Mouse (Mus musculus) heart, postnatal 0 days (tissue): ENCODE measurements around the gene Clpx. TPM values are rescaled to one million over a fixed set of nuclear protein-coding genes. Genes with fewer than 3 reads are reported as not detected.

ENCODE experiments used
- ATAC-seq: fragments of 200-750 bp; cut with Nextera tagmentation; 2 replicates; pipeline ENCODE4 v1.8.0; 2017; ENCODE audit warnings: low read depth, moderate number of reproducible peaks, moderate library complexity; ENCODE audit not compliant: insufficient read depth
- DNase-seq: peaks from one replicate; pipeline ENCODE4 v3.0.0-alpha.2; 2016; ENCODE audit warnings: low spot score
- H3K27ac ChIP-seq: fragments of 300-500 bp; sonication (generic); 2 replicates; pipeline ENCODE4 v1.5.1; 2014; ENCODE audit warnings: low read depth, mild to moderate bottlenecking
- H3K27me3 ChIP-seq: fragments of 300-500 bp; sonication (generic); 2 replicates; pipeline ENCODE4 v1.6.1; 2014; ENCODE audit warnings: low read length, mixed read lengths; ENCODE audit not compliant: control insufficient read depth, insufficient read depth
- H3K36me3 ChIP-seq: fragments of 300-500 bp; sonication (generic); replicated peaks from 2 replicates; pipeline ENCODE4 v1.6.1; 2014; ENCODE audit warnings: low read length, mixed read lengths; ENCODE audit not compliant: control insufficient read depth, insufficient read depth
- H3K4me1 ChIP-seq: fragments of 300-500 bp; sonication (generic); 2 replicates; pipeline ENCODE4 v1.6.1; 2014; ENCODE audit warnings: antibody characterized with exemption; ENCODE audit not compliant: control insufficient read depth, insufficient read depth
- H3K4me2 ChIP-seq: fragments of 300-500 bp; sonication (generic); 2 replicates; pipeline ENCODE4 v1.6.1; 2014; ENCODE audit warnings: low read depth, mild to moderate bottlenecking, low read length, moderate library complexity
- H3K4me3 ChIP-seq: fragments of 300-500 bp; sonication (generic); 2 replicates; pipeline ENCODE4 v1.5.1; 2014; ENCODE audit warnings: low read depth, low read length
- H3K9ac ChIP-seq: fragments of 300-500 bp; sonication (generic); replicated peaks from 2 replicates; pipeline ENCODE4 v1.6.1; 2014; ENCODE audit warnings: low read depth, low read length, mixed read lengths
- H3K9me3 ChIP-seq: fragments of 300-500 bp; sonication (generic); replicated peaks from 2 replicates; pipeline ENCODE4 v1.6.1; 2016; ENCODE audit warnings: low read length; ENCODE audit not compliant: control insufficient read depth
- CTCF ChIP-seq: IDR thresholded peaks from 2 replicates; pipeline ENCODE4 v1.5.1; 2016; ENCODE audit warnings: antibody characterized with exemption, control low read depth, low read depth
- EP300 ChIP-seq: IDR thresholded peaks from 2 replicates; pipeline ENCODE4 v1.6.1; 2016; ENCODE audit warnings: antibody characterized with exemption, low read depth
- WGBS: fragments of 180-500 bp; shearing (Covaris S2); extraction: QIAGEN DNeasy Blood & Tissue Kit; methylation state at CpG from one replicate; pipeline ENCODE4 v1.1.7; 2014; 5-methylcytosine and 5-hydroxymethylcytosine counted together
- polyA plus RNA-seq: library from polyadenylated mRNA; unstranded; fragments of >200 nt; fragmentation: Nextera tagmentation; extraction: Ambion mirVana; gene quantifications from 2 replicates; pipeline ENCODE4 v1.2.1, GENCODE M21; 2015
- total RNA-seq: library from RNA; depleted of rRNA; stranded (reverse); fragments of >200 nt; gene quantifications from 2 replicates; pipeline ENCODE4 v1.2.3, GENCODE M21; 2014; ENCODE audit warnings: low replicate concordance; rRNA removed

Gene Clpx
- total and polyA plus RNA-seq, 2 experiments from 2014 or later: 37.4 to 68.3 TPM

GRCm38 (mm10) chr9:65375163-65375934 is 81.3 kb downstream of the Clpx start:
- H3K27ac ChIP-seq: peak overlapping the region; percentile 26; the same call in 1 of the 2 replicates
- peaks cover 3% of the 10 kb centered on the region; the same call in 1 of the 2 replicates for H3K4me1 ChIP-seq
- H3K9ac ChIP-seq: no peak overlapping the region
- H3K9me3 ChIP-seq: no peaks in the 10 kb centered on the region
- no peak overlapping the region for H3K4me3 ChIP-seq
- ATAC-seq (no peak), DNase-seq (no peak)
- H3K36me3 ChIP-seq: no peaks in the 10 kb centered on the region
- no peaks in the 10 kb centered on the region for H3K27me3 ChIP-seq
- H3K4me2 ChIP-seq: no peak overlapping the region
- 73% methylated on average over 9 of the region's 9 CpGs for WGBS
- TF ChIP-seq CTCF (peak; percentile 10; the same call in 1 of the 2 replicates), EP300 (no peak)

Other genes with a start within 250 kb of the Clpx start
- 10.9 and 13.9 TPM in 2 replicates for gene Igdcc4, start 192.8 kb upstream of the Clpx start, total RNA-seq
- 3.0 and 3.2 TPM in 2 replicates for gene Igdcc4, start 192.8 kb upstream of the Clpx start, polyA plus RNA-seq
- not detected in 2 replicates for gene Igdcc3, start 153.1 kb upstream of the Clpx start, total RNA-seq
- gene Igdcc3, start 153.1 kb upstream of the Clpx start, polyA plus RNA-seq: 0.11 and 0.15 TPM in 2 replicates
- 1.8 and 7.7 TPM in 2 replicates for gene Parp16, start 98.9 kb upstream of the Clpx start, total RNA-seq
- 5.7 and 5.8 TPM in 2 replicates for gene Parp16, start 98.9 kb upstream of the Clpx start, polyA plus RNA-seq
- gene Cilp, start 29.1 kb upstream of the Clpx start, total RNA-seq: 0.73 and 0.88 TPM in 2 replicates
- gene Cilp, start 29.1 kb upstream of the Clpx start, polyA plus RNA-seq: 0.19 and 0.21 TPM in 2 replicates
- 9.4 and 10.6 TPM in 2 replicates for gene Pdcd7, start 51.8 kb downstream of the Clpx start, total RNA-seq
- 4.7 and 5.9 TPM in 2 replicates for gene Pdcd7, start 51.8 kb downstream of the Clpx start, polyA plus RNA-seq
- not detected in 2 replicates for gene Ubap1l, start 66.8 kb downstream of the Clpx start, total RNA-seq
- 0.11 and 0.21 TPM in 2 replicates for gene Ubap1l, start 66.8 kb downstream of the Clpx start, polyA plus RNA-seq
- 1.1 and 1.2 TPM in 2 replicates for gene Kbtbd13, start 97.4 kb downstream of the Clpx start, total RNA-seq
- 0.63 and 0.77 TPM in 2 replicates for gene Kbtbd13, start 97.4 kb downstream of the Clpx start, polyA plus RNA-seq
- 1.8 and 8.5 TPM in 2 replicates for gene Rasl12, start 104.2 kb downstream of the Clpx start, total RNA-seq
- gene Rasl12, start 104.2 kb downstream of the Clpx start, polyA plus RNA-seq: 7.5 and 7.9 TPM in 2 replicates
- gene Slc51b, start 128.7 kb downstream of the Clpx start, total RNA-seq: not detected in 2 replicates
- gene Slc51b, start 128.7 kb downstream of the Clpx start, polyA plus RNA-seq: not detected in 2 replicates
- gene Mtfmt, start 141.5 kb downstream of the Clpx start, total RNA-seq: 11.5 and 15.9 TPM in 2 replicates
- gene Mtfmt, start 141.5 kb downstream of the Clpx start, polyA plus RNA-seq: 9.1 TPM in 2 replicates
- gene Spg21, start 166.7 kb downstream of the Clpx start, total RNA-seq: 43.2 and 52.4 TPM in 2 replicates
- 41.3 and 44.7 TPM in 2 replicates for gene Spg21, start 166.7 kb downstream of the Clpx start, polyA plus RNA-seq
- not detected in 2 replicates for gene Ankdd1a, start 225.9 kb downstream of the Clpx start, total RNA-seq
- gene Ankdd1a, start 225.9 kb downstream of the Clpx start, polyA plus RNA-seq: not detected in 2 replicates